Mouse (Mus musculus) erythroblast, embryonic 14.5 days (primary cell): ENCODE results near the gene Ccdc162.

Experiments used
- GATA1 ChIP-seq: IDR thresholded peaks from 2 replicates; pipeline ENCODE4 v1.6.1; 2012; ENCODE audit warnings: low read length, inconsistent platforms, mixed read lengths
- TAL1 ChIP-seq: IDR thresholded peaks from 3 replicates; pipeline ENCODE4 v1.6.1; 2012; ENCODE audit warnings: low read length, inconsistent platforms, mixed read lengths

- no peak for TF ChIP-seq GATA1
- no peak for TF ChIP-seq TAL1
These were observed 169.9 kb downstream of the Ccdc162 start for GRCm38 (mm10) chr10:41546396-41547165.
